22 mouse cellular contexts compared by ENCODE assay signal in genomic region chr13:70124860-70125545, GRCm38 (mm10).
DNase-seq lines count a peak whose midpoint lies in the region; ATAC-seq and TF ChIP-seq lines count a peak whose summit lies in the region.
"Had no signal": no experiment of that assay in that cellular context is flagged by ENCODE, and none has a peak within 500 bp of the region (broad histone marks: within the 10 kb centered on the region; RNA-seq: fewer than 3 reads in every experiment).

No protein-coding gene starts in this region.

- H3K27me3 ChIP-seq in hindbrain, embryonic 11.5 days (ENCODE audit: control insufficient read depth, insufficient read depth, low read length), result no peaks in the 10 kb centered on the region
- no peaks in the 10 kb centered on the region for H3K27me3 ChIP-seq in hindbrain, postnatal 0 days (ENCODE audit: insufficient read depth, low read length)
- H3K27me3 ChIP-seq: heart, embryonic 13.5 days; limb, embryonic 12.5 days; liver, embryonic 13.5 days; lung, embryonic 15.5 days; neural tube, embryonic 13.5 days had no signal

- no peaks in the 10 kb centered on the region for H3K9me3 ChIP-seq in hindbrain, embryonic 11.5 days (ENCODE audit: control insufficient read depth, low read length)
- no peaks in the 10 kb centered on the region for H3K9me3 ChIP-seq in hindbrain, postnatal 0 days (ENCODE audit: low read length)
- H3K9me3 ChIP-seq in ES-E14 (ENCODE audit: control insufficient read depth, insufficient read depth, low read depth, low read length), result peaks cover 4% of the 10 kb centered on the region
- H3K9me3 ChIP-seq: forebrain, embryonic 10.5 days; heart, embryonic 13.5 days; limb, embryonic 12.5 days; liver, embryonic 13.5 days; lung, embryonic 15.5 days; midbrain, embryonic 10.5 days; neural tube, embryonic 13.5 days had no signal

- 0 out of 2 replicates have a peak, but pooled peaks have one; percentile 30 for ATAC-seq in hindbrain, embryonic 11.5 days (ENCODE audit: low FRiP score)
- no peak for ATAC-seq in hindbrain, postnatal 0 days

- H3K36me3 ChIP-seq in hindbrain, embryonic 11.5 days (ENCODE audit: control insufficient read depth, insufficient read depth, low read length), result no peaks in the 10 kb centered on the region
- H3K36me3 ChIP-seq in hindbrain, postnatal 0 days (ENCODE audit: insufficient read depth, low read length), result no peaks in the 10 kb centered on the region
- H3K36me3 ChIP-seq in ES-E14 (ENCODE audit: control insufficient read depth, insufficient read depth, low read length, poor library complexity, severe bottlenecking), result no peaks in the 10 kb centered on the region
- H3K36me3 ChIP-seq: forebrain, embryonic 10.5 days; heart, embryonic 13.5 days; limb, embryonic 12.5 days; liver, embryonic 13.5 days; lung, embryonic 15.5 days; midbrain, embryonic 10.5 days; neural tube, embryonic 13.5 days had no signal

- WGBS in hindbrain, embryonic 11.5 days, result 39% methylated on average over 9 of the region's 9 CpGs
- 31% methylated on average over 9 of the region's 9 CpGs for WGBS in hindbrain, postnatal 0 days

- TF ChIP-seq CTCF in hindbrain, postnatal 0 days (IDR thresholded peaks at IDR 0.05; ENCODE audit: low read depth), result no peak

- no peak overlapping the region for H3K4me3 ChIP-seq in hindbrain, embryonic 11.5 days (ENCODE audit: low read depth, low read length)
- H3K4me3 ChIP-seq in hindbrain, postnatal 0 days (ENCODE audit: low read length), result no peak overlapping the region
- H3K4me3 ChIP-seq in ES-E14 (ENCODE audit: insufficient read depth in 1 of 2, low read depth in 1 of 2, low read length in 2 of 2, poor library complexity in 1 of 2, severe bottlenecking in 1 of 2), result no peak overlapping the region
- H3K4me3 ChIP-seq: forebrain, embryonic 10.5 days; heart, embryonic 13.5 days; limb, embryonic 12.5 days; liver, embryonic 13.5 days; lung, embryonic 15.5 days; midbrain, embryonic 10.5 days; neural tube, embryonic 13.5 days had no signal

- DNase-seq in hindbrain, embryonic 11.5 days (ENCODE audit: low spot score), result peak; percentile 16
- DNase-seq in hindbrain, postnatal 0 days (ENCODE audit: low spot score), result no peak
- DNase-seq in ES-E14 (ENCODE audit: low read depth, low spot score) (peak; percentile 19), ZHBTc4 (ENCODE audit: low read depth, low spot score) (peak; percentile 62)
- DNase-seq in retina, embryonic 14.5 days (ENCODE audit: low spot score), result peak; percentile 33
- DNase-seq in layer of hippocampus, postnatal 14 days (ENCODE audit: low spot score in 2 of 2), result no peak
- no peak for DNase-seq in heart, postnatal 25 days (ENCODE audit: low spot score)
- DNase-seq: B cell, adult 2 months; cerebellum, adult 9-10 months; gastrocnemius, postnatal 10 days; heart, adult 18-20 months; kidney, adult 11 months; liver, embryonic 13.5 days; lung, postnatal 4 days; right cerebral cortex, postnatal 14 days; thymus, adult 18-20 months had no signal

- in situ Hi-C loops in ES-E14 (cut with MboI; ENCODE audit: low sequenced_read_pairs in 2 of 2, unreplicated experiment in 2 of 2), result no loop called here

- intact Hi-C loops in heart, postnatal 25 days (cut with DNase I), result no loop called here

- no peak overlapping the region for H3K4me2 ChIP-seq in hindbrain, embryonic 11.5 days (replicated peaks; ENCODE audit: low read depth, low read length)
- no peak overlapping the region for H3K4me2 ChIP-seq in hindbrain, postnatal 0 days (ENCODE audit: low read depth, low read length)
- H3K4me2 ChIP-seq: heart, embryonic 13.5 days; limb, embryonic 12.5 days; liver, embryonic 13.5 days; lung, embryonic 15.5 days; neural tube, embryonic 13.5 days had no signal

- no peaks in the 10 kb centered on the region for H3K4me1 ChIP-seq in hindbrain, embryonic 11.5 days (replicated peaks; ENCODE audit: control insufficient read depth, insufficient read depth, low read length)
- H3K4me1 ChIP-seq in hindbrain, postnatal 0 days (ENCODE audit: insufficient read depth, low read length), result no peaks in the 10 kb centered on the region
- H3K4me1 ChIP-seq in ES-E14 (ENCODE audit: control insufficient read depth in 2 of 2, insufficient read depth in 2 of 2, low read length in 2 of 2, poor library complexity in 1 of 2), result no peaks in the 10 kb centered on the region
- H3K4me1 ChIP-seq: limb, embryonic 12.5 days; liver, embryonic 13.5 days; lung, embryonic 15.5 days had no signal

- no peak overlapping the region for H3K9ac ChIP-seq in hindbrain, embryonic 11.5 days (ENCODE audit: low read depth, low read length)
- H3K9ac ChIP-seq in hindbrain, postnatal 0 days (replicated peaks; ENCODE audit: low read length), result no peak overlapping the region
- no peak overlapping the region for H3K9ac ChIP-seq in ES-E14 (ENCODE audit: insufficient read depth, low read depth, low read length, poor library complexity, severe bottlenecking)
- H3K9ac ChIP-seq: heart, embryonic 13.5 days; limb, embryonic 12.5 days; liver, embryonic 13.5 days; lung, embryonic 15.5 days; neural tube, embryonic 13.5 days had no signal

- no peak overlapping the region for H3K27ac ChIP-seq in hindbrain, embryonic 11.5 days (ENCODE audit: low read depth, low read length)
- no peak overlapping the region for H3K27ac ChIP-seq in hindbrain, postnatal 0 days
- H3K27ac ChIP-seq in ES-E14 (ENCODE audit: insufficient read depth, low read depth, low read length, poor library complexity, severe bottlenecking), result no peak overlapping the region
- H3K27ac ChIP-seq: forebrain, embryonic 10.5 days; heart, embryonic 13.5 days; limb, embryonic 12.5 days; liver, embryonic 13.5 days; lung, embryonic 15.5 days; midbrain, embryonic 10.5 days; neural tube, embryonic 13.5 days had no signal

TF ChIP-seq in ES-E14, 5 proteins besides CTCF, POLR2A, EP300 and RAD21:
- no peak for TF ChIP-seq ZNF384 (IDR thresholded peaks at IDR 0.05; ENCODE audit: low read depth, low read length)
- no peak for TF ChIP-seq HCFC1 (IDR thresholded peaks at IDR 0.05; ENCODE audit: borderline replicate concordance, insufficient read depth, low read length)
- no peak for TF ChIP-seq MAFK (IDR thresholded peaks at IDR 0.05; ENCODE audit: insufficient read depth, low read depth, low read length)
- no peak for TF ChIP-seq CHD2 (IDR thresholded peaks at IDR 0.05; ENCODE audit: low read depth, low read length)
- no peak for TF ChIP-seq ZC3H11A (IDR thresholded peaks at IDR 0.05; ENCODE audit: borderline replicate concordance, low read depth, low read length)

Comparison
In these comparisons a context has a peak if more than half of its experiments do, and no peak if none do; other contexts are left out.
1. DNase-seq: peak in hindbrain, embryonic 11.5 days (single experiment), ES-E14 (single experiment), ZHBTc4 (single experiment) and retina, embryonic 14.5 days (single experiment); none in hindbrain, postnatal 0 days (single experiment), layer of hippocampus, postnatal 14 days (0 of 2) and heart, postnatal 25 days (single experiment).